Mouse (Mus musculus): ENCODE measurements at regions not wholly inside any gene's neighbourhood (a gene's known extent, or its start where the extent isn't known, plus 50 kb on each side); places are given as distances from the start of the nearest gene placed in this dataset.
"Not testable (repeated sequence)": the region's sequence is repeated elsewhere in the genome, so short reads cannot be mapped to it uniquely, and the experiment has no call there.

GRCm38 (mm10) chr12:115404116-115404515 lies 643.4 kb upstream of the Zfp386 start:
- no peak overlapping the region for H3K4me3 ChIP-seq (ENCODE audit: insufficient read depth, low read depth, low read length)
- no peaks in the 10 kb centered on the region for H3K27me3 ChIP-seq (replicated peaks; ENCODE audit: control insufficient read depth, insufficient read depth, low read length)
- no peaks in the 10 kb centered on the region for H3K36me3 ChIP-seq (ENCODE audit: control insufficient read depth, insufficient read depth, low read length)
- no peak for TF ChIP-seq POLR2A (IDR thresholded peaks at IDR 0.05; ENCODE audit: low read depth, low read length)
- no peak for TF ChIP-seq CTCF (conservative IDR thresholded peaks at IDR 0.05; ENCODE audit: insufficient read depth, insufficient read length, low read depth, low read length)
- H3K4me1 ChIP-seq (ENCODE audit: control insufficient read depth, insufficient read depth, low read length): no peaks in the 10 kb centered on the region
- WGBS: 54% methylated on average over 1 of the region's 1 CpGs
- H3K27ac ChIP-seq (ENCODE audit: insufficient read depth, low read depth, low read length): no peak overlapping the region
- no peak for DNase-seq

GRCm38 (mm10) chr12:115404657-115405056 lies 642.9 kb upstream of the Zfp386 start:
- no peak overlapping the region for H3K27ac ChIP-seq (ENCODE audit: insufficient read depth, low read depth, low read length)
- no peaks in the 10 kb centered on the region for H3K36me3 ChIP-seq (ENCODE audit: control insufficient read depth, insufficient read depth, low read length)
- no peaks in the 10 kb centered on the region for H3K27me3 ChIP-seq (replicated peaks; ENCODE audit: control insufficient read depth, insufficient read depth, low read length)
- DNase-seq: no peak
- H3K4me3 ChIP-seq (ENCODE audit: insufficient read depth, low read depth, low read length): no peak overlapping the region
- no peaks in the 10 kb centered on the region for H3K4me1 ChIP-seq (ENCODE audit: control insufficient read depth, insufficient read depth, low read length)
- TF ChIP-seq POLR2A (IDR thresholded peaks at IDR 0.05; ENCODE audit: low read depth, low read length) (no peak), CTCF (conservative IDR thresholded peaks at IDR 0.05; ENCODE audit: insufficient read depth, insufficient read length, low read depth, low read length) (no peak)
- WGBS: 57% methylated on average over 1 of the region's 1 CpGs

- not testable (repeated sequence) for H3K36me3 ChIP-seq (ENCODE audit: control insufficient read depth, insufficient read depth, low read length); H3K27me3 ChIP-seq (replicated peaks; ENCODE audit: control insufficient read depth, insufficient read depth, low read length); H3K4me3 ChIP-seq (ENCODE audit: insufficient read depth, low read depth, low read length); H3K27ac ChIP-seq (ENCODE audit: insufficient read depth, low read depth, low read length); DNase-seq; H3K4me1 ChIP-seq (ENCODE audit: control insufficient read depth, insufficient read depth, low read length)
- WGBS: 65% methylated on average over 4 of the region's 5 CpGs
These were observed 601.3 kb upstream of the Zfp386 start for GRCm38 (mm10) chr12:115446247-115446646.

GRCm38 (mm10) chr12:115452626-115453025 lies 594.9 kb upstream of the Zfp386 start:
- H3K36me3 ChIP-seq (ENCODE audit: control insufficient read depth, insufficient read depth, low read length); H3K27me3 ChIP-seq (replicated peaks; ENCODE audit: control insufficient read depth, insufficient read depth, low read length); H3K4me3 ChIP-seq (ENCODE audit: insufficient read depth, low read depth, low read length); H3K27ac ChIP-seq (ENCODE audit: insufficient read depth, low read depth, low read length); H3K4me1 ChIP-seq (ENCODE audit: control insufficient read depth, insufficient read depth, low read length); DNase-seq: not testable (repeated sequence)
- WGBS: 55% methylated on average over 3 of the region's 3 CpGs

DNA sequence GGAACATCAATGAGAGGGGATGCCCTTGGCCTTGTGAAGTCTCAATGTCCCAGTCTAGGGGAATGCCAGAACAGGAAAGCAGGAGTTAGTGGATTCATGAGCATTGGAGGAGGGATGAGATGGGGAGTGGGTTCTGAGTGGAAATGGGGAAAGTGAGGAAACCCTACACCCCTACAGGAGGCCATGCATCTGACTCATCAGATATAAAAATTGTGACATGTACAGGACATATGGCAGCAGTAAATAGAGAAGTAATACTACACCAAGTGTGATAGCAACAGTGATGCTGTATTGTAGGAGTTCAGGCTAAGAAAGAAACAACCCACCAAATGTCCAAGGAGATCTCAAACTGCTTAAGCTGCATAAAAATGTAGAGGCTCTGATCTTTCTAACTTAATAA lies 582.7 kb upstream of the Zfp386 start:
- H3K4me3 ChIP-seq (ENCODE audit: insufficient read depth, low read depth, low read length); H3K27me3 ChIP-seq (replicated peaks; ENCODE audit: control insufficient read depth, insufficient read depth, low read length); H3K4me1 ChIP-seq (ENCODE audit: control insufficient read depth, insufficient read depth, low read length); DNase-seq; H3K36me3 ChIP-seq (ENCODE audit: control insufficient read depth, insufficient read depth, low read length); H3K27ac ChIP-seq (ENCODE audit: insufficient read depth, low read depth, low read length): not testable (repeated sequence)

GRCm38 (mm10) chr12:115468015-115468414 lies 579.5 kb upstream of the Zfp386 start:
- not testable (repeated sequence) for DNase-seq; H3K4me1 ChIP-seq (ENCODE audit: control insufficient read depth, insufficient read depth, low read length); H3K27ac ChIP-seq (ENCODE audit: insufficient read depth, low read depth, low read length); H3K4me3 ChIP-seq (ENCODE audit: insufficient read depth, low read depth, low read length); H3K27me3 ChIP-seq (replicated peaks; ENCODE audit: control insufficient read depth, insufficient read depth, low read length); H3K36me3 ChIP-seq (ENCODE audit: control insufficient read depth, insufficient read depth, low read length)
- WGBS: 32% methylated on average over 4 of the region's 4 CpGs

GRCm38 (mm10) chr12:115468569-115468968 lies 579.0 kb upstream of the Zfp386 start:
- H3K27me3 ChIP-seq (replicated peaks; ENCODE audit: control insufficient read depth, insufficient read depth, low read length); DNase-seq; H3K27ac ChIP-seq (ENCODE audit: insufficient read depth, low read depth, low read length); H3K4me3 ChIP-seq (ENCODE audit: insufficient read depth, low read depth, low read length); H3K4me1 ChIP-seq (ENCODE audit: control insufficient read depth, insufficient read depth, low read length); H3K36me3 ChIP-seq (ENCODE audit: control insufficient read depth, insufficient read depth, low read length): not testable (repeated sequence)

DNA sequence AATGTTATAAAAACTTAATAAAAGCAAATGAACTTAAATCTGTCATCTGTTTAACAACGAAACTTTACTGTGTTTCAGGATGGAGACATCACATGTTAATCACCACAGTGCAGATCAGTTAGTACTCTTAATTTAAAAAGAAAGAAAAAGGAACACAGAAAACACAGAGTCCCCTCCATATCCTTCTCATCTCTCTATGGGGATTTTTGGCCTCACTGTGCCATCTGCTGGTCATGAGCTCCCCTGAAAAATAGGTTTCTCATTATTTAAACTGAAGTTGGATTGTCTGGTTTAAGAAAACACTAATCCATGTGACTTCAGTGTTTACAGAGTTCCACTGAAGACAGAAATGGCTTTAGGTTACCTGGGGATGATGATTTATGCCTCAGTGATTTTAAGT lies 548.7 kb upstream of the Zfp386 start:
- Histone ChIP-seq H3K4me1 (ENCODE audit: control insufficient read depth, insufficient read depth, low read length) (no peaks in the 10 kb centered on the region), H3K27me3 (replicated peaks; ENCODE audit: control insufficient read depth, insufficient read depth, low read length) (no peaks in the 10 kb centered on the region), H3K36me3 (ENCODE audit: control insufficient read depth, insufficient read depth, low read length) (no peaks in the 10 kb centered on the region), H3K27ac (ENCODE audit: insufficient read depth, low read depth, low read length) (no peak overlapping the region), H3K4me3 (ENCODE audit: insufficient read depth, low read depth, low read length) (no peak overlapping the region)
- DNase-seq: no peak
- whole genome bisulfite sequencing: 58% methylated on average over 1 of the region's 1 CpGs
- TF ChIP-seq CTCF (conservative IDR thresholded peaks at IDR 0.05; ENCODE audit: insufficient read depth, insufficient read length, low read depth, low read length) (no peak), POLR2A (IDR thresholded peaks at IDR 0.05; ENCODE audit: low read depth, low read length) (no peak)

DNA sequence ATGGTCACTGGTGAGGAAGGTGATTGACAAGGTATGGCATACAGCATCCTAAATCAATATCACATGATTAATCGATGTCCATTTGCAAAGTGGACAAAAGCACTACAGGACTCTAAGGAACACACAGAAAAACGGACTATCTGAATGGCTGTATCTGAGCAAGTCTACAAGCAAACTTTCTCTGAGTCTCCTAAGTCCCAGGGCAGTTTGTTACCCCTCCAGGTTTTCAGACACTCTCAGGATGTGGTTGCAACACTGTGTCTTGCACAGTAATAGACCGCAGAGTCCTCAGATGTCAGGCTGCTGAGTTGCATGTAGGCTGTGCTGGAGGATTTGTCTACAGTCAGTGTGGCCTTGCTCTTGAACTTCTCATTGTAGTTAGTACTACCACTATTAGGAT lies 540.2 kb upstream of the Zfp386 start:
- 64% methylated on average over 3 of the region's 3 CpGs for WGBS
- not testable (repeated sequence) for H3K36me3 ChIP-seq (ENCODE audit: control insufficient read depth, insufficient read depth, low read length); H3K27me3 ChIP-seq (replicated peaks; ENCODE audit: control insufficient read depth, insufficient read depth, low read length); H3K27ac ChIP-seq (ENCODE audit: insufficient read depth, low read depth, low read length); H3K4me3 ChIP-seq (ENCODE audit: insufficient read depth, low read depth, low read length); DNase-seq; H3K4me1 ChIP-seq (ENCODE audit: control insufficient read depth, insufficient read depth, low read length)

- DNase-seq; H3K36me3 ChIP-seq (ENCODE audit: control insufficient read depth, insufficient read depth, low read length); H3K4me3 ChIP-seq (ENCODE audit: insufficient read depth, low read depth, low read length); H3K27ac ChIP-seq (ENCODE audit: insufficient read depth, low read depth, low read length); H3K27me3 ChIP-seq (replicated peaks; ENCODE audit: control insufficient read depth, insufficient read depth, low read length); H3K4me1 ChIP-seq (ENCODE audit: control insufficient read depth, insufficient read depth, low read length): not testable (repeated sequence)
- WGBS: 27% methylated on average over 1 of the region's 1 CpGs
These were observed 538.7 kb upstream of the Zfp386 start for GRCm38 (mm10) chr12:115508615-115509342.

DNA sequence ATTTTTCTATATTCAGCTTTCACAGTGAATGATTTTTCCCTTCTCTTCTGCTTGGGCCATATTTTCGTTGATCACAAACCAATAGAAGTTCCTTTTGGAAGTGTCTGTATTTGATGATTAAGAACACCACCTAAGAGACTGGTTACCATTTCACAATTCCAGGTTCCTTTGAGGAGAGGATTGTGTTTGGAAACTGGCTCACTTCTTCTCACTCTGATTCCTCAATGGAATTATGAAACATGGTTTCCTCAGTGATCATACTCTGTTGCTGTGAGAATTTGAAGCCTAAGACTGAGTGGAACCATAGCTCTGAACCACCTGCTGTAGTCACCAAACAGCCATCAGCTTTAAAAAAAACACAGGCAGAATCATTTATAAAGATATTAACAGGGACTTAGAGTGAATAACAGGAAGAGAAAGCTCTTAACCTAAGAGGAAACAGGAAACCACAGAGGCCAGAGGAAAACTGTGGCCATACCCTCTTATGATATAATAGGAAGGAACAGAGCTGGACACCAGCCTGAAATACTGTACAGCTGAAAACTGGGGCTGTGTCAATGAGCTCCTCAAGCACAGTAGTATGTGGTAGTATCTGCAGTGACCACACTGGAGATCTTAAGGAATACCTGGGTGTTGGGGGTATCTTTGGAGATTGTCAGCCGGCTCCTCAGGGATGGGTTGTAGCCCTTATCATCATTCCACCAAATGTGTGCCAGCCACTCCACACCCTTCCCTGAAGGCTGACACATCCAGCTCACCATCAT lies 528.6 kb upstream of the Zfp386 start:
- H3K4me3 ChIP-seq (ENCODE audit: insufficient read depth, low read depth, low read length); H3K27ac ChIP-seq (ENCODE audit: insufficient read depth, low read depth, low read length); H3K36me3 ChIP-seq (ENCODE audit: control insufficient read depth, insufficient read depth, low read length); H3K27me3 ChIP-seq (replicated peaks; ENCODE audit: control insufficient read depth, insufficient read depth, low read length); H3K4me1 ChIP-seq (ENCODE audit: control insufficient read depth, insufficient read depth, low read length); DNase-seq: not testable (repeated sequence)
- WGBS: 61% methylated on average over 2 of the region's 2 CpGs

All from kidney, adult 2 months (tissue).